Mouse (Mus musculus): Measurements from ENCODE around the gene Disp2.

GRCm38 (mm10) chr2:118782303-118782702 lies 2.8 kb downstream of the Disp2 start:
- TF ChIP-seq GATA1 (IDR thresholded peaks at IDR 0.05; ENCODE audit: low read length) (no peak), TAL1 (IDR thresholded peaks at IDR 0.05; ENCODE audit: low read length) (no peak)

Data from erythroblast, embryonic 14.5 days (primary cell).